Mouse (Mus musculus): Measurements from ENCODE around the gene Fhl5.
"Not testable (repeated sequence)": the region's sequence is repeated elsewhere in the genome, so short reads cannot be mapped to it uniquely, and the experiment has no call there.

Fhl5 gene

DNA sequence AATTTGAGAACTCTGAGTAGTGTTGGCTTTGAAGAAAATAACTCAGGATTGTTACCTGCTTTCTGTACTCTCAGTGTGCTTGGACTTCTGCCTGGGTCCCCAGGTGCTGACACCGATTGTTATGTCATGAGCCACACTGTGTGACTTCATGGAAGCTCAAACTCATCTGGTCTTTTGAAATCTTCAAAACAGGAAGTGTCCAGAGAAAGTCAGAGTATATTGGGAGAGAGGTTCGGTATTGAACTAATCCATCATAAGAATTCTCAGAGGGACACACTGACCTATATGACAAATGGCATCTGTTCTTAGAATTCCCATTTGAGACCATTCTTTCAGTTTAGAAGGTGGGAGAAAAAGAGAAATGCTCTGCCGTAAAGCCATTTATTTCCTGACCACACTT lies at the start of gene Fhl5:
Gene Fhl5, minus strand, starts transcription at position 101 of the 400 bp plus-strand sequence.
- CTCF ChIA-PET: no interaction called here

DNA sequence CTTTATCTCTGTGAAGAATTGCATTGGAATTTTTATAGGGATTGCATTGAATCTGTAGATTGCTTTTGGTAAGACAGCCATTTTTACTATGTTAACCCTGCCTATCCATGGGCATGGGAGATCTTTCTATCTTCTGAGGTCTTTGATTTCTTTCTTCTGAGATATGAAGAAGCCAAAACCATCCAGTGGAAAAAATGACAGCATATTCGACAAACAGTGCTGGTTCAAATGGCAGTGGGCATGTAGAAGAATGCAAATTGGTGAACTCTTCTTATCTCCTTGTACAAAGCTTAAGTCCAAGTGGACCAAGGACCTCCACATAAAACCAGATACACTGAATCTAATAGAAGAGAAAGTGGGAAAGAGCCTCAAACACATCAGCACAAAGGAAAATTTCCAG lies 42.3 kb upstream of the Fhl5 start:
- CTCF ChIA-PET: not testable (repeated sequence)

DNA sequence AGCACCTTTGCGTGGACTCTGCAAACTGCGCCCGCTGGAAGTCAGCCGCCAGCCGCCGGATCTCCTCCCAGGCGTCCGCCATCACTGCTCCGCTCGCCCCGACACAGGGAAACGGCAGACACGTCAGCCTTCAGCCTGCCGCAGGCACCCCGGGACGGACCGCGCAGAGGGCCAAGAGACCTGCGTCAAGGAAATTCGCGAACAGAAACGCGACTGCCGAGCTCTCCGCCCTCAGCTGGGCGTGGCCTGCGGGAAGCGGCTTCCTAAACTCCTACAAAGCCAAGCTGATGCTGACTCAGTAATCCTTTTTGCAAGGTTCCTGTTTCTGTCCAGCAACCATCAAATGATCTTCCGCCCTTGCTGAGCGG lies 39.0 kb upstream of the Fhl5 start, which contains the start of gene Ufl1:
Gene Ufl1, minus strand, starts transcription at position 151 of the 368 bp plus-strand sequence.
- CTCF ChIA-PET: interaction anchor here (0.5 kb wide), 1 partner anchor 1425 kb away, joined by 5 read pairs; no protein-coding TSS in a partner anchor

DNA sequence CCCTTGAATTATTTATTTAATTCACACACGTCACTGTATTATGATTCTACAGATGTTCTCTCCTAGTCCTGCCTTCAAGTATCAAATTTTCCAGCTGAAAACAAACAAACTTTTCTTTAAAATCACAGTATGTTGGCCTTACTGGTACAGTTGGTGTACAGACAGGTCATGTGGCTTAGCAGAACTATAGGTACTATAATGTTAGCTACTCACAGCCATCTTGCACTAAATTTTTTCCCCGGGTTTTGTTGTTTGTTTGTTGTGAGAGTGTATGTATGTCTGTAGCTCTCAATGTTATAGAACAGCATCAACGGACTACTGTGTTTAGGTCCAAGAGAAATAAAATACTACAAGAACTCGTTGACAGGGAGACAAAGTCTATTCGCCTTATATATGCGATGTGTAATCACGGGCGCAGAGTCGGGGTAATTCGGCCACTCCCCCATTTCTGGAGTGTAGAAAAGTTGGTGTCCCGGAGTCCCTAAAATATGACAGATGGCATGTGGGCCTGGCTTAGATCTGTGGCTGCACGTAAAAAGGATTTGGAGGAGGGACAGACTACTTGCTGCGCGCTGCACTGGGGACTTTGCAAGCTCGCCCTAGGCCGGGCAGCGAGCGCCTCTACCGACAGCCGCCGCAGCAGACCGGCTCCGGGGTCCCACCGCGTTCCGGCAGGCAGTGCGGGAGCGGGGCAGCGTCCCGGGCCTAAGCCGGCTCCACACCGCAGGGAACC lies 38.4 kb upstream of the Fhl5 start:
- CTCF ChIA-PET: interaction anchor here (0.5 to 0.6 kb wide), 2 partner anchors 253 to 1425 kb away, joined by 5 read pairs; no protein-coding TSS in a partner anchor

DNA sequence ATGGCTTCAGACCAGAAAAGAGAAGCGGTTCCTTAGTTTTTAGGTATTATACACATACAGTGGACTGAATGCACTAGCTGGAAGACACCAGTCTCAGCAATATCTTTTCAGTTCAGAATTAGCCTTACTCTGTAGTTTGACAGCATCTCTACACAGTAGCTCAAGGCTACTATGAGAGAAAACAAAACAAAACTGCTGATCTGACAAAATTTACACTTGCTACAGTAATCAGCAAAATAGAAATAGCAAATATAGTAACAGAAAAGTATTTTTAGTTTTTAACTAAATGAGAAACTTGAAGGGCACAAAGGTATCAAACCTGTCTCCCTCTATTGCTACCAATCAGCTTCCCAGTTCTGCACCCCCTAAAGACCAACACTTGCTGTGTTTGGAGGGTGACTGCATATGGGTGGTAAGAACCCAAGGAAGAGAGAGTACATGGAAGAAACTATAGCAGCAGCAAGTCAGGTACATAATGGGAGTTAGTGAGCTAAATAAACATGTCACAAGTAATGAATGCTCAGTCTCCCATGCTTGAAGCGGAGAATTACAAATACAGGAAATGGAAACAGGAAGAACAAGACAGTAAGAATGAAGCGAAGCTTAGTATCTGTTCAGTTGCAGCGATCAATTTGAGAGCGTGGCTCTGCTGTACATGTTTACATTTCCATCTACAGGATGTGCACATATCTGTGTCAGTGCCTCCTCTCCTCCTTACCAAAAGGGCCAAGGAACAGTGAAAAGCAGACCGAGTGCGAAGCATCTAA lies 30.4 kb upstream of the Fhl5 start:
- CTCF ChIA-PET: no interaction called here

DNA sequence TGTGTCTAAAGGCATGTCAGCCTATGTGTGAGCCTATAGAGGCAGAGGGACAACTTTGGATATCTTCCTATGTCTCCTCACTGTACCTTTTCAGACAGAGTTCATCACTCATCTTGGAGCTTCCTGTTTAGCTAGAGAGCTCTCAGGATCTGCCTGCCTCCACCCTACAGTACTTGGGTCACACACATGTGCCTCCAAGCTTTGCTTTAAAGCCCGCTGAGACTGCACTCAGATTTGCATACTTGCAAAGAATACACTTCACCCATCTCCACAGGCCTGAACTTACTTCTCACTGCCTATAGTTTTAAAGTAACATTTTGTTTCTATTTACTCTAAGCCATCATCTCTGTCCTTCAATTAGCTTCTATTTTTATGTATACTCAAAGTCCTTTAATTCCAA lies 29.2 kb upstream of the Fhl5 start:
- CTCF ChIA-PET: interaction anchor here (0.9 kb wide), 1 partner anchor 677 kb away, joined by 4 read pairs; no protein-coding TSS in a partner anchor

DNA sequence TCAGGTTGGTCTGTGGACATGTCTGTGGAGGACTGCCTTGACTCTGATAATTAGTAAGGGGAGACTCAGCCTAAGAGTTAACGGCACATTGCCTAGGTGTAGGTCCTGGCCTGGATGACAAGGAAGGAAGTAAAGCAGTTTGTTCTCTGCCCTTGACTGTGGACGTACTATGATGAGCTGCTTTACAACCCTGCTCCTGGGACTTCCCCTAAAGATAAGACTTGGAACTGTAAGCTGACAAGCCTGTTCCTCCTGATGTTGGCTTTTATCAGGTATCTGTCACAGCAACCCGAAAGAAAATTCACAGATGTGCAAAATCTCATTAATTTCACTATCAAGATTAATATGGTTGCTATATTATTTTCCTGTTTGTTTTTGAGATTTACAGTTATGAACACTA lies 24.5 kb upstream of the Fhl5 start:
- CTCF ChIA-PET: interaction anchor here (0.6 kb wide), 1 partner anchor 13 kb away, joined by 7 read pairs; no protein-coding TSS in a partner anchor

DNA sequence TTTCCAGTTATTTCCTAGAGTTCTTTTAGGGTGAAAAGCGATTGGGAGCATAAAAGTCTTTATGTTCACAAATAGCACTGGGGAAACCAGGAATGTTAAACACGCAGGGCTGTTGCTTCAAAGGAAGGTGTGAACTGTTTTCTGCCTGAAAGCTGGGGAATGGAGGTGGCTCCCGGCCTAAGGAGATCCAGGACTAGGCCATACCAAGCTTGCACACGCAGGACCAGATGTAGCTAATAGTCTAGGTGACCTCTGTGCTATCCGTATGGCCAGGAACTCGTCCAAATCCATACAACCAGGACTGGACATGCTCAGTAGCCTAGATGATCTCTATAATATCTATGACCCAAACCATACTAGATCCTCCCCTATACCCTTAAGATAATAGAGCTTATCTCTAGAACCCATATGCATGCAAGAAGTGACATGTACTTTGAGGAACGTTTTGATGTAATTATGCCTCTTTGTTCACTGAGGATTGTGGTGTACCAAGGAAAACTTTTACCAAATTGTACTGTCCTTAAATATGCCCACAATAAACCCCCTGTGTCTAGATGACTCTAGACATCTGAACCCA lies 15.2 kb upstream of the Fhl5 start:
- CTCF ChIA-PET: no interaction called here

DNA sequence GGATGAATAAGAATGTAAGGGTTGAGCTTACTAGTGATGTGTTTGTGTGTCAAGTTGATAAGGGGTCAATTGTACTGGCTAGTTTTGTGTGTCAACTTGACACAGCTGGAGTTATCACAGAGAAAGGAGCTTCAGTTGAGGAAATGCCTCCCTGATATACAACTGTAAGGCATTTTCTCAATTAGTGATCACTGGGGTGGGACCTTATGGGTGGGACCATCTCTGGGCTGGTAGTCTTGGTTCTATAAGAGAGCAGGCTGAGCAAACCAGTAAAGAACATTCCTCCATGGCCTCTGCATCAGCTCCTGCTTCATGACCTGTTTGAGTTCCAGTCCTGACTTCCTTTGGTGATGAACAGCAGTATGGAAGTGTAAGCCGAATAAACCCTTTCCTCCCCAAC lies 7.0 kb downstream of the Fhl5 start:
- CTCF ChIA-PET: not testable (repeated sequence)

DNA sequence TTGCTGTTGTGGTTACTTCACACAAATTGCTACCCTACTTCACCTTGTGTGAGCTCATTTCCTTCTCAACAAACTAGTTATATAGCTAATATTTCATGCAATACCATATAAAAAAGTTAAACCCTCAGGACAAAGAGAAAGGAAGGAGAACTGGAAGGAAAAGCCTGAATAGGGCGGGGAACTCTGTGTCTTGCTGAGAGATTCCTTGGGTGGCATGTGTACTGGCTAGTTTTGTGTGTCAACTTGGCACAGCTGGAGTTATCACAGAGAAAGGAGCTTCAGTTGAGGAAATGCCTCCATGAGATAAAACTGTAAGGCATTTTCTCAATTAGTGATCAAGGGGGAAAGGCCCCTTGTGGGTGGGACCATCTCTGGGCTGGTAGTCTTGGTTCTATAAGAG lies 8.9 kb downstream of the Fhl5 start:
- CTCF ChIA-PET: not testable (repeated sequence)

DNA sequence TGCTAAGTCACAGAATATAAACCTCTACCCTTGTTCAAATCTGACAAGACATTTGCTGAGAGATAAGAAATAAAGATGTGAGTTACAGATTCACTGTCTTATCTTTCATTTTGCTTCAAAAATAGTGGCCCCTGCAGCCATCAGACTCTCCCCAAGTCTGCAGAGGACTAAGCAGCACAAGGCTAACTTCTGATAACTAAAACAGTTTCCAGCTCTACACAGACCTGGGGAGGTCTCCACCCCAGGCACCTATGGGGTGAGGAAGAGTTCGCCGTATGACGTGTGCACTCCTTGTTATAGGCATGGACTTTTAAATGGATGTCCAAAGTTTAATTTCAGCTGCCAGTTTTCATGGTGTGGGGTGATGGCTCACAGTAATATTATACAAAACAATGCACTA lies 10.1 kb downstream of the Fhl5 start:
- CTCF ChIA-PET: no interaction called here

DNA sequence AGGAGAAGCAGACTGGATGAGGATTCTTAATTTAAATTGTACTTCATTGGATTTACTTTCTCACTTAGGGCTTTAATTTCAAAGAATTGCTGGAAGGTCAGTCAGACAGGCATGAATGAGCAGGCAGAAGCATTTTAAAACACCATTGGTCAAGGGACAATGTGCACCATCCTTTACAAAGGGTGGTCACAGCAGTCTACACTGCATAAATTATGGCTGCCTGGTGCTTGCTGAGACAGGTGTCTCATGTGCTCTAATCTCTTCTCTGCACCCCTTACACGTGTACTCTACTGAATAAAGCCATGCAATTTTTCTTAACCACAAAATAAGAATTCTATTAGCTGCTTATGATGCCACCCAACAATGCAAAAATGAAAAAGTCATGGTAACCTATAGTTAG lies 15.1 kb downstream of the Fhl5 start:
- CTCF ChIA-PET: no interaction called here

DNA sequence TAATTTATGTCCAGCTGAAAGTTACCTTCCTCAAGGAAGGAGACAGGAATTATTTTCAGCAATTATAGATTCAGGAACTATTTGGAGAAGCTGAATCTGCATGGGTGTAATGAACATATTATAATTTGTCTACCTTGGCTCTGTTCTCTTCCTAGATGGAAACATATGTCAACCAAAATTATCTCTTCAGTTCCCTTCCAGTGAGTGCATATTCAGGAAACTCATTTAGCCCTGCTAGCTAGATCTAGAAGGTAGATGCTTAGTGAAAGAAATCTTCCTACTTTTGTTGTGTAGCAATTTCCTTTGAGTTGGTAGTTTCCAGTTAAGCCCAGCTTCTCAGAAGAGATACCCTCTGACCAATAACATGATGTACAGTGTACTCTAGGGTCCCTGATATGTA lies 20.7 kb downstream of the Fhl5 start:
- CTCF ChIA-PET: no interaction called here

DNA sequence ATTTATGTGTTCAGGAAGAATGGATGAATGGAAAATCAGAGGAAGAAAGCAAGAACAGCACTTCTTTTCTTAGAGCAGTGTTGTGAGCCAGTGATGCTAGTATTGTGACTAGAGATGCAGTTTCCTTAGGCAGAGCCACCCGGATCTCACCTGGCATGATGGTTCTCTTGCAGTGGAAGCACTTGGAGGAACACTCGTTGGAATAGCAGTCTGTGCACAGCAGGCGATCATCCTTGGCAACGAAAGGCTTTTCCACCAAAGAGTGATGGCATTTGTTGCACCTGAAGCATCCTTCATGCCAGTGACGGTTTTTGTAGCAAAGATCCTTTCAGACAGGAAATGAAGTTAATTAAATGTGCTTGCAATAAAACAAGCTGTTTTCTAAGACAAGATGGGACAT lies 29.2 kb downstream of the Fhl5 start:
- CTCF ChIA-PET: no interaction called here

DNA sequence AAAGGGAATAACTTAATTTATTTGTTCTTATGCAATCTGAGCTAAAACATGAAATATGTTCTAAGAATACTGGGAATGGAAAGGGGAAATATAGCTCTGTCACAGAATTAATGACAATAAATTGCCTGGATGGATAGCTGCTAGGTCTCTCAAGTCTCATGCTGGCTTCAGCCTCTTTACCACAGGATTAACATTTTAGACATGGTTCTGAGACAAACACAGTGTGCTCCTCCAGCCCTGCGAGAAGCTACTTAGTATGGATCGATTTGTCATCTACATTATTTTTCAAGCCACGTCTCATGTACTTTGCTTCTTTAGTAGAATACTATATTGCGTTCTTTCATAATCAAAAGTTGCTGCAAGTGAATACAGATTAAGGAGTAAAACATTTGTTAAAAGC lies 36.5 kb downstream of the Fhl5 start:
- CTCF ChIA-PET: no interaction called here

DNA sequence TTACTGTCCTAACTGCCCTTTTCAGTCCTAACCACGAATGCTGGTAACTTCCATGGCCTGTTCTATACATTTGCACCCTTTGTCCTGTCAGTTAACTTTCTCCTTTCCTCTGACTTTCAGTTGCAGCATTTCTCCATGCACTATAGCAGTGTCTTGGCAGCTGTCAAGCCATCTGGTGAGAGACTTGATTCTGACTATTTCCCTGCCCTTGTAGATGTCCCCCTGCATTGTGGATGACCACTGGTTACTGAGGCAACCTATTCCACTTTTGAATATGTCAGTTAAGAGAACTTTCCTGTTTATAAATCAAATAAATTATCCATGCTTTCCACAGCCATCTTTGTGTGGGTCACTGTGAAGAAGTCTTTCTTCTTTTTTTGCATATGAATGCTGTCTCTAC lies 45.4 kb downstream of the Fhl5 start:
- CTCF ChIA-PET: no interaction called here

DNA sequence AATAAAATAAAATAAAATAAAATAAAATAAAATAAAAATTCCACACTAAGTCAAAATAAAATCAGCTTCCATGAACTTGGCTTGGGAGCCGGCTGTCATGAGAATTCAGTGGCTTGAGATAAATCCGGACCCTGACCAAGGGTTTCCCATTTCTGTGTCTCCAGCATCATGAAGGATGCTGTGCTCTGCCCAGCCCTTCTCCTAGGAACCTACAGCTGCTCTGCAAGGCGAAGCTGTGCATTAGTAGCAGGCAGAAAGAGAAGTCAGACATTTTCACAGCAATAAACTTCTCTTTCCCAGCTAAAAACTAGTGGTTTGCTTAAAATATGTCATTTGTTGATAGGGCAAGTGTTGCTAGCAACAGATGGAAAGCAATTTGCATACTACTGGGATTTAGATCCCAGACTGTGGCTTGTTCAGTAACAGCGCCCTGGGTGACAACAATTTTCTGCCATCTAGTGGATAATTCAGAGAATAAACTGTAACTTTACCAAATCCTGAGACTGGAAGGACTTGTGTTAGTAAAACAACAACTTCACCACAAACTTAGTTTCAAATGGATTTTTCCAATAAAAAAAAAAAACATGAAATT lies 63.0 kb downstream of the Fhl5 start:
- CTCF ChIA-PET: no interaction called here

Measured in spleen, embryonic (tissue).